Mouse (Mus musculus): ENCODE data around the gene Krt32.

DNA sequence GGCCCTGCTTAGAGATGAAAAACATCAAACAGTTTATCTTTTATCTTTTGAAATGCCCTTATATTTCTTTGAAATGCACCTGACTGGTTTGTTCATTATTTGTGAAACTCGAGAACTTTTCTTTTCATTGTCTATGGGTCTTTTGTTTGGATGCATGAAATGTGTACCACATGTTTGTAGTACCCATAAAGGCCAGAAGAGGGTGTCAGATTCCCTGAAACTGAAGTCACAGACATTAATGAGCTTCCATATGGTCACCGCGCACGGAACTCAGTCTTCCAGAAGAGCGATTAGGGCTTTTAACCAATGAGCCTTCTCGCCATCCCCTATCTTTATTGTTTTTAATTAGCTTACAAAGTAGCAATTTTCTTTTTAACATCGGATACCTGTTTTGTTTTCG is 29.2 kb downstream of the Krt32 start:
- no peak for TF ChIP-seq CTCF (IDR thresholded peaks at IDR 0.05 in 2 of 3, conservative IDR thresholded peaks at IDR 0.05 in 1 of 3; ENCODE audit: control insufficient read depth in 1 of 3, insufficient read depth in 1 of 3, low read depth in 2 of 3, low read length in 3 of 3, poor library complexity in 1 of 3, severe bottlenecking in 1 of 3)
- TF ChIP-seq KAT2A (conservative IDR thresholded peaks at IDR 0.05; ENCODE audit: low read depth, low read length) = no peak
- no peak for TF ChIP-seq MAZ (IDR thresholded peaks at IDR 0.05; ENCODE audit: low read depth, low read length)
- TF ChIP-seq RCOR1 (IDR thresholded peaks at IDR 0.05; ENCODE audit: low read depth, low read length) = no peak
- no peak for TF ChIP-seq MAX (IDR thresholded peaks at IDR 0.05; ENCODE audit: low read length)

Data from MEL (cell line).